Mouse (Mus musculus) forebrain, embryonic 10.5 days (tissue): ENCODE measurements at regions not wholly inside any gene's neighbourhood (a gene's known extent, or its start where the extent isn't known, plus 50 kb on each side); places are given as distances from the start of the nearest gene placed in this dataset.

Source experiments
- DNase-seq: peaks from one replicate; pipeline ENCODE4 v3.0.0-alpha.2; 2017; ENCODE audit warnings: low spot score; ENCODE audit errors: extremely low spot score
- H3K27ac ChIP-seq: fragments of 300-500 bp; sonication (generic); 2 replicates; pipeline ENCODE4 v1.5.1; 2016; ENCODE audit warnings: mild to moderate bottlenecking
- H3K27me3 ChIP-seq: fragments of 300-500 bp; sonication (generic); 2 replicates; pipeline ENCODE4 v1.6.1; 2016; ENCODE audit warnings: mild to moderate bottlenecking; ENCODE audit not compliant: poor library complexity, severe bottlenecking
- H3K36me3 ChIP-seq: fragments of 300-500 bp; sonication (generic); replicated peaks from 2 replicates; pipeline ENCODE4 v1.6.1; 2016; ENCODE audit warnings: mild to moderate bottlenecking, moderate library complexity
- H3K4me1 ChIP-seq: fragments of 300-500 bp; sonication (generic); 2 replicates; pipeline ENCODE4 v1.6.1; 2016
- H3K4me3 ChIP-seq: fragments of 300-500 bp; sonication (generic); 2 replicates; pipeline ENCODE4 v1.5.1; 2016; ENCODE audit warnings: mild to moderate bottlenecking, moderate library complexity
- H3K9me3 ChIP-seq: fragments of 300-500 bp; sonication (generic); 2 replicates; pipeline ENCODE4 v1.6.1; 2016; ENCODE audit warnings: mild to moderate bottlenecking, moderate library complexity
- WGBS: fragments of 180-500 bp; shearing (Covaris S2); methylation state at CpG from one replicate; pipeline ENCODE4 v1.1.7; 2016; 5-methylcytosine and 5-hydroxymethylcytosine counted together

GRCm38 (mm10) chr9:43504270-43504932, 193.8 kb downstream of the Trim29 start:
- 63% methylated on average over 14 of the region's 14 CpGs for WGBS
- Histone ChIP-seq H3K4me1 (peaks cover 25% of the 10 kb centered on the region), H3K27me3 (no peaks in the 10 kb centered on the region), H3K9me3 (no peaks in the 10 kb centered on the region), H3K36me3 (no peaks in the 10 kb centered on the region), H3K4me3 (no peak overlapping the region), H3K27ac (peak overlapping the region; percentile 68)
- DNase-seq, result no peak

GRCm38 (mm10) chr9:43505856-43506255, 195.2 kb downstream of the Trim29 start:
- no peaks in the 10 kb centered on the region for H3K27me3 ChIP-seq
- H3K4me3 ChIP-seq, result no peak overlapping the region
- no peak overlapping the region for H3K27ac ChIP-seq
- WGBS, result 29% methylated on average over 4 of the region's 4 CpGs
- no peaks in the 10 kb centered on the region for H3K36me3 ChIP-seq
- no peaks in the 10 kb centered on the region for H3K9me3 ChIP-seq
- no peak for DNase-seq
- peaks cover 25% of the 10 kb centered on the region for H3K4me1 ChIP-seq

- H3K27me3 ChIP-seq, result no peaks in the 10 kb centered on the region
- no peaks in the 10 kb centered on the region for H3K36me3 ChIP-seq
- H3K27ac ChIP-seq, result no peak overlapping the region
- peaks cover 25% of the 10 kb centered on the region for H3K4me1 ChIP-seq
- no peaks in the 10 kb centered on the region for H3K9me3 ChIP-seq
- H3K4me3 ChIP-seq, result no peak overlapping the region
- no peak for DNase-seq
- 68% methylated on average over 6 of the region's 6 CpGs for WGBS
Measured at GRCm38 (mm10) chr9:43506276-43506675, 195.6 kb downstream of the Trim29 start.

GRCm38 (mm10) chr9:43512806-43513205, 202.2 kb downstream of the Trim29 start:
- H3K4me3 ChIP-seq, result no peak overlapping the region
- WGBS, result 72% methylated on average over 6 of the region's 6 CpGs
- H3K9me3 ChIP-seq, result no peaks in the 10 kb centered on the region
- H3K4me1 ChIP-seq, result peaks cover 7% of the 10 kb centered on the region; the same call in 1 of the 2 replicates
- no peaks in the 10 kb centered on the region for H3K27me3 ChIP-seq
- H3K27ac ChIP-seq, result no peak overlapping the region
- no peaks in the 10 kb centered on the region for H3K36me3 ChIP-seq
- no peak for DNase-seq

GRCm38 (mm10) chr9:43514731-43515458, 204.2 kb downstream of the Trim29 start:
- no peak for DNase-seq
- Histone ChIP-seq H3K4me3 (no peak overlapping the region), H3K36me3 (no peaks in the 10 kb centered on the region), H3K27me3 (no peaks in the 10 kb centered on the region), H3K27ac (no peak overlapping the region), H3K9me3 (no peaks in the 10 kb centered on the region), H3K4me1 (peaks cover 7% of the 10 kb centered on the region; the same call in 1 of the 2 replicates)
- WGBS, result 90% methylated on average over 16 of the region's 16 CpGs

GRCm38 (mm10) chr9:43520931-43521330, 210.3 kb downstream of the Trim29 start:
- H3K9me3 ChIP-seq, result no peaks in the 10 kb centered on the region
- no peak overlapping the region for H3K27ac ChIP-seq
- 87% methylated on average over 3 of the region's 3 CpGs for WGBS
- H3K4me3 ChIP-seq, result no peak overlapping the region
- H3K4me1 ChIP-seq, result peaks cover 10% of the 10 kb centered on the region; the same call in 1 of the 2 replicates
- H3K27me3 ChIP-seq, result no peaks in the 10 kb centered on the region
- no peak for DNase-seq
- H3K36me3 ChIP-seq, result no peaks in the 10 kb centered on the region

GRCm38 (mm10) chr9:43524947-43525565, 214.4 kb downstream of the Trim29 start:
- no peak for DNase-seq
- no peak overlapping the region for H3K4me3 ChIP-seq
- WGBS, result 84% methylated on average over 4 of the region's 4 CpGs
- H3K36me3 ChIP-seq, result no peaks in the 10 kb centered on the region
- no peaks in the 10 kb centered on the region for H3K27me3 ChIP-seq
- no peak overlapping the region for H3K27ac ChIP-seq
- H3K9me3 ChIP-seq, result no peaks in the 10 kb centered on the region
- peaks cover 15% of the 10 kb centered on the region for H3K4me1 ChIP-seq

GRCm38 (mm10) chr9:43532187-43532586, 211.6 kb upstream of the Nectin1 start:
- Histone ChIP-seq H3K9me3 (no peaks in the 10 kb centered on the region), H3K36me3 (no peaks in the 10 kb centered on the region), H3K27ac (no peak overlapping the region), H3K4me1 (peaks cover 5% of the 10 kb centered on the region), H3K4me3 (no peak overlapping the region), H3K27me3 (no peaks in the 10 kb centered on the region)
- no peak for DNase-seq
- WGBS, result 87% methylated on average over 2 of the region's 2 CpGs

GRCm38 (mm10) chr9:43535967-43536366, 207.8 kb upstream of the Nectin1 start:
- DNase-seq, result no peak
- 88% methylated on average over 7 of the region's 7 CpGs for WGBS
- Histone ChIP-seq H3K27ac (no peak overlapping the region), H3K36me3 (no peaks in the 10 kb centered on the region), H3K9me3 (no peaks in the 10 kb centered on the region), H3K4me3 (no peak overlapping the region), H3K4me1 (no peaks in the 10 kb centered on the region), H3K27me3 (no peaks in the 10 kb centered on the region)

GRCm38 (mm10) chr9:43537121-43537520, 206.7 kb upstream of the Nectin1 start:
- WGBS, result 95% methylated on average over 11 of the region's 11 CpGs
- Histone ChIP-seq H3K27ac (no peak overlapping the region), H3K4me3 (no peak overlapping the region), H3K27me3 (no peaks in the 10 kb centered on the region), H3K9me3 (no peaks in the 10 kb centered on the region), H3K4me1 (no peaks in the 10 kb centered on the region), H3K36me3 (no peaks in the 10 kb centered on the region)
- no peak for DNase-seq

GRCm38 (mm10) chr9:43540131-43540530, 203.7 kb upstream of the Nectin1 start:
- Histone ChIP-seq H3K9me3 (no peaks in the 10 kb centered on the region), H3K36me3 (no peaks in the 10 kb centered on the region), H3K4me1 (peaks cover 5% of the 10 kb centered on the region), H3K4me3 (no peak overlapping the region), H3K27ac (no peak overlapping the region), H3K27me3 (no peaks in the 10 kb centered on the region)
- no peak for DNase-seq
- 85% methylated on average over 3 of the region's 3 CpGs for WGBS

- 92% methylated on average over 8 of the region's 8 CpGs for WGBS
- no peaks in the 10 kb centered on the region for H3K36me3 ChIP-seq
- no peak for DNase-seq
Measured at GRCm38 (mm10) chr9:43541234-43541633, 202.6 kb upstream of the Nectin1 start.

GRCm38 (mm10) chr9:43542077-43542654, 201.6 kb upstream of the Nectin1 start:
- DNase-seq, result no peak
- H3K9me3 ChIP-seq, result no peaks in the 10 kb centered on the region

More at GRCm38 (mm10) chr9:43541234-43541633, 202.6 kb upstream of the Nectin1 start:
- H3K27me3 ChIP-seq, result peaks cover under 1% of the 10 kb centered on the region; the same call in 1 of the 2 replicates
- no peak overlapping the region for H3K27ac ChIP-seq
- H3K4me3 ChIP-seq, result no peak overlapping the region
- H3K9me3 ChIP-seq, result no peaks in the 10 kb centered on the region
- peaks cover 9% of the 10 kb centered on the region for H3K4me1 ChIP-seq

More at GRCm38 (mm10) chr9:43542077-43542654, 201.6 kb upstream of the Nectin1 start:
- peaks cover 7% of the 10 kb centered on the region; the same call in 1 of the 2 replicates for H3K27me3 ChIP-seq
- no peaks in the 10 kb centered on the region for H3K36me3 ChIP-seq
- H3K4me3 ChIP-seq, result no peak overlapping the region
- WGBS, result 87% methylated on average over 9 of the region's 9 CpGs
- peaks cover 9% of the 10 kb centered on the region for H3K4me1 ChIP-seq
- H3K27ac ChIP-seq, result no peak overlapping the region
